Mouse (Mus musculus): ENCODE results near the gene Ptpn6. TPM values are rescaled to one million over a fixed set of nuclear protein-coding genes. Genes with fewer than 3 reads are reported as not detected.
"Not testable (repeated sequence)": the region's sequence is repeated elsewhere in the genome, so short reads cannot be mapped to it uniquely, and the experiment has no call there.

Gene Ptpn6
- total RNA-seq, 2 experiments from 2014 or later: 65.4 to 237 TPM

DNA sequence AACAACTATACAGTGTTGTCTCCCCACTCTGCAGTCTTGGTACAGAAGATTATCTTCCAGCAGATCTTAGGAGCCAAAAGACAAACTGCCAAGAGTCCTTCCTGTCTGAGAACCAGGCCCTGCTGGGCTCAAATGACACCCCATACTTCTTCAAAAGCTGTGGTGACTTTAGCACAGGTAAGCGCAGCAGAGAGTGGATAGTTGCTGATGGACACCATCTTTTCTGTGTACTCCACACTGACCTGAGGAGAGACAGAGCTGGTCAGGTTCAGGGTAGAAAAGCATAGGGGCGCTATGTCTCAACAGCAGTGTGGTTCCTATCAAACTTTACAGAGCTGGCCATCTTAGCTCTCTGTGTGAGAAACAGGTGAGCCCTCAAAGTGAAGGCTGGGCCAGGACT lies 34.1 kb downstream of the Ptpn6 start:
- no peak for ATAC-seq (replicated peaks; ENCODE audit: low FRiP score, low TSS enrichment, poor library complexity, severe bottlenecking)

DNA sequence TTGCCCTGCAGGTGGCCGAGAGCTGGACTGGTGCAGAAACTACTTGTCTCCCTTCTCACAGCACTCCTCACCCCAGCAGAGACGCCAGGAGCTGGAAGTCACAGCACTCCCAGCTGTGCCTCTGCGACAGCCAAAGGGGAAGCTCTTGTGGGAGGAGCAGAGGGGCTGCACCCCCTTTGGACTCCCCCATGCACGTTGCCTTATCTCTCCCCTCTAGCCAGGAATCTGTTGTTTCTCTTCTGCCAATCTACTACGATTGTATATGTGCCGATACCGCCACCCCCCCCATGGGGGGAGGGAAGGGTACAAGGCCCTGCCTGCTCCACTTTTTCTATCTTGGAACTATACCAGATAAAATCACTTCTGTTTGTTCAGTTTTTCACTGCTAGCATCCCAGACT lies 34.7 kb downstream of the Ptpn6 start:
- ATAC-seq (replicated peaks; ENCODE audit: low FRiP score, low TSS enrichment, poor library complexity, severe bottlenecking): no peak

DNA sequence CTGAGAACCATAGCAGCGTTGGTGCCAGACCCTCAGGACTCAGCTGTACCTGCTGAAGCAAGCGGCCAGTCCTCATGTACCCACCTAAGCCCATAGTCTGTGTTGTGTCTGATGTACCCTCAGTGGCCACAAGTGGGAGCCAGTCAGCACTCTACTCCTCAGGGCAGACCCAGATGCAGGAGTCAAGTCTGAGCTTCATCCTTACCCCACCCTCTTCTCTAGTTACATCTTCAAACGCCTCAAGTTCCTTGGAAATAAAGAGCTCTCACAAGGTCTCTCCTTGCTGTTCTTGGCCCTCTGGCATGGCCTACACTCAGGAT lies 35.8 kb downstream of the Ptpn6 start:
- peak; percentile 84 for ATAC-seq (replicated peaks; ENCODE audit: low FRiP score, low TSS enrichment, poor library complexity, severe bottlenecking)

DNA sequence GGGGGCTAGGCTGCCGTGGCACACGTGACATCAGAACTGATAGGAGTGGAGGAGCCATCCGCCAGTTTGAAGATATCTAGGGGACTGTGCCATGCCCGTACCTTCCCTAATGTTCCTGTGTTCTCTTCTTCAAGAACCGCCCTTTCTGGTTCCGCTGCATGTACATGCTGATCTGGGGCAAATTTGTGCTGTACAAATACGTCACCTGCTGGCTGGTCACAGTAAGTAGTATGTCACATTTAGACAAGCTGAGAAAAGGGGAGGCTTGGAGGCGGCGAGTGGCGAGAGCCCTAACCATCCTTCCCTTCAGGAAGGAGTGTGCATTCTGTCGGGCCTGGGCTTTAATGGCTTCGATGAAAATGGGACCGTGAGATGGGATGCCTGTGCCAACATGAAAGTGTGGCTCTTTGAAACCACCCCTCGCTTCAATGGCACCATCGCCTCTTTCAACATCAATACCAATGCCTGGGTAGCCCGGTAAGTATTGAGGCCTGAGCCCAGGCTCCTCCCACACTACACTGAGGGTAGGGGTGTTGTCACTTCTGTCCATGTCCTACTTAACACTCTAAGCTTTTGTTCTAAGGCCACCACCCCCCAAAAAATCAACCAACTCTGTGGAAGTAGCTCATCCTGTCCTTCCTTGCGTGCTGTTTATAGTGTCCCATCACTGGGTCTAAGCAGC lies 36.3 kb downstream of the Ptpn6 start:
- 0 out of 2 replicates have a peak, but pooled peaks have one; percentile 12 for ATAC-seq (replicated peaks; ENCODE audit: low FRiP score, low TSS enrichment, poor library complexity, severe bottlenecking)

DNA sequence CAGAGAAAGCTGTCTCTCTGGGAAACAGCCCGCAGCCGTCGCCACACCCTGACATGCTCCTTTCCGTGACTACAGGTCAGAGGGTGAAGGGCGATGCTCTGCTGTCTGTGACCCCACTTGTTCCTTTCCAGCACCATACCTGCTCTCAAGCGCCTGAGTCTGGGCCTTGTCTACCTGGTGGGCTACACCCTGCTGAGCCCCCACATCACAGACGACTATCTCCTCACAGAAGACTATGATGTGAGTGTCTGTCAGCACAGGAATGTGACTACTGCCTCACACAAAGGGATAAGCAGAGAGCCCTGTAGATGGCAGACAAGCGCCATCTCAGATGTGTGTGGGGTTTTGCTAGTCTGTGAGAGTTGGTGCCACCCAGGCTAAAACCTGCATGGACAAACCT lies 37.2 kb downstream of the Ptpn6 start:
- no peak for ATAC-seq (replicated peaks; ENCODE audit: low FRiP score, low TSS enrichment, poor library complexity, severe bottlenecking)

DNA sequence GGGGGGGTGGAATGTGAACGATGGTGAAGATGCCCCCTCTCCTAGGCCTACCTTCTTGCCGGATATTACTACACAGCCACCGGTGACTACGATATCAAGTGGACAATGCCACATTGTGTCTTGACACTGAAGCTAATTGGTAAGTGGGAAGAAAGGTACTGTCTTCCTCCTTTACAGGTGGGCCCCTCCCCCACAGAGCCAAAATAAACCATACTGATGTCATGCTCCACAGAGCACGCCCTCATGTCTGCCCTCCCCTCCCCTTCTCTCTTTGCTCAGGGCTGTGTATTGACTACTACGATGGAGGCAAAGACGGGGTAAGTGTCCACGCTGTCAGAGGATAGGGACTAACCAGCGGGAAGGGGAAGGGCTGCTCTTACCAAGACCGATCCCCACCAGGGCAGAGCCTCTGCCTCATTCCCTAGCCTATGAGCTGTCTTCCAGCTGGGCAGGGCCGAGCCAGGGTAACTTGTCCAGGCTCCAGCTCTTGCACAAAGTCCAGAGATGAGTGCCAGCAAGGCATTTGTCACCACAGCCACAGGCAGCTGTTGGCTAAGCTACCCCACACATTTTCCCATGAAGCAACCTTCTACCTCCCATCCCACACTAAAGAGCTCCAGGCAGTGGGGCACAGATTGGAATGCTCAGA lies 38.4 kb downstream of the Ptpn6 start:
- no peak for ATAC-seq (replicated peaks; ENCODE audit: low FRiP score, low TSS enrichment, poor library complexity, severe bottlenecking)

DNA sequence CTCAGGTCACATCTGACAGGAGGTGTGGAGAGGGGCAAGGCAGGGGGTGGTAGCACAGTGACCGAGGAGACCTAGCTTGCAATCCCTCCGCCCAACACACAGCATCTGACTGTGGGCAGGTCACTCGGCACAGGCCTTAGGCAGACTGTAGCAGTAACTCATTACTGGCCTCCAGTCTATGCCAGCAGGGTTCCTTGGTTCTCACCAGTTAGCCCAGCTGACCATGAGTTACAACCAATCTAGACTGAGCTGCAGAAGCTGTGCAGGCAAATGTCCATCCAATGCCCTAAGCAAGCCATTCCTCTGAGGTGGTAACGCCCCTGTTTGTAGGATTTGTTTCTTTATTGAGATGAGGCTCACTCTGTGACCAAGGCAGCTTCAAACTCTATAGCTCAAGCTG lies 39.1 kb downstream of the Ptpn6 start:
- no peak for ATAC-seq (replicated peaks; ENCODE audit: low FRiP score, low TSS enrichment, poor library complexity, severe bottlenecking)

DNA sequence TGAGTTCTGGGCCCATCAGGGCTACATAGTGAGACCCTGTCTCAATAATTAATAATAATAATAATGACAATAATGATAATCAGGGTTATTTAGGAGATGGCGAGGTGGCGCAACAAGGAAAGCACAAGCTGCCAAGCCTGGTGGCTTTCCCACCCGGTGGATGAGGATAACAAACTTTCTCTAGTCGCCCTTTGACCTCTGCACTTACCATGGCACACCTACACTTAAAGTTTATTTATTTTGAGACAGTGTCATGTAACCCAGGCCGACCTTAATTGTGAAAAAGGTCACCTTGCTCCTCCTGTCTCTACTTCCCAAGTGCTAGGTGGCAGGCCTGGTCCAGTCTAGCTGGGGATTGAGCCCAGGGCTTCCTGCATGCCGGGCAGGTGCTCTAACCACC lies 39.8 kb downstream of the Ptpn6 start:
- no peak for ATAC-seq (replicated peaks; ENCODE audit: low FRiP score, low TSS enrichment, poor library complexity, severe bottlenecking)

DNA sequence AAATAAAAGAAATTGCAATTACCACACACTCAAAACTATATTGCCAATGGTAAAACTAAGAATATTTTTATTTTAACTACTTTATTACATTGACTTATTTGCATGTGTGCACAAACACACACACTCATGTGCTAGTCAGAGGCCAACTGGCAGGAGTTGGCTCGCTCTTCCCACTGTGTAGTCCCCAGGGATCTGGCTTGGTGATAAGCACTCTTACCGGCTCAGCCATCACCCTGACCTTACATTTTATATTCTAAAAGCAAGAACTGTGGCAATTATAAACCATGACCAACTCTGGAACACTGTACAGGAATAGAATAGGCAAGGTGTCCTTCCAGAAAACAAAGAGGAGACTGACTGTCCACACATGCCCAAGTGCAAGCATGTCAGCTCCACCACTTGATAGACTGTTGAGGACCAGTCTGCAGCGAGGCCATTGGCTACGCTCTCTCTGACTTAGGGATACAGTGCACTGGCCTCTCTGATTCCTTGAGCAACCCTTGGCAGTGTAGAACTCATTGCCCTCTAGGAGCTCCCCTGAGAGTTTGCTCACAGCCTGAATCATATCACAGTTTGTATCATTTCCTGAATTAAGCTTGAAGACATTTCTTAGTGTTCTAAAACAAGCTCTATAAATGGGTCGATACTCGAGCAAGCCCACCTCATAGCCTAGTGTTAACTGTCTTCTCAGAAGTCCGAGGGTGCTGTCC lies 41.9 kb downstream of the Ptpn6 start:
- no peak for ATAC-seq (replicated peaks; ENCODE audit: low FRiP score, low TSS enrichment, poor library complexity, severe bottlenecking)

DNA sequence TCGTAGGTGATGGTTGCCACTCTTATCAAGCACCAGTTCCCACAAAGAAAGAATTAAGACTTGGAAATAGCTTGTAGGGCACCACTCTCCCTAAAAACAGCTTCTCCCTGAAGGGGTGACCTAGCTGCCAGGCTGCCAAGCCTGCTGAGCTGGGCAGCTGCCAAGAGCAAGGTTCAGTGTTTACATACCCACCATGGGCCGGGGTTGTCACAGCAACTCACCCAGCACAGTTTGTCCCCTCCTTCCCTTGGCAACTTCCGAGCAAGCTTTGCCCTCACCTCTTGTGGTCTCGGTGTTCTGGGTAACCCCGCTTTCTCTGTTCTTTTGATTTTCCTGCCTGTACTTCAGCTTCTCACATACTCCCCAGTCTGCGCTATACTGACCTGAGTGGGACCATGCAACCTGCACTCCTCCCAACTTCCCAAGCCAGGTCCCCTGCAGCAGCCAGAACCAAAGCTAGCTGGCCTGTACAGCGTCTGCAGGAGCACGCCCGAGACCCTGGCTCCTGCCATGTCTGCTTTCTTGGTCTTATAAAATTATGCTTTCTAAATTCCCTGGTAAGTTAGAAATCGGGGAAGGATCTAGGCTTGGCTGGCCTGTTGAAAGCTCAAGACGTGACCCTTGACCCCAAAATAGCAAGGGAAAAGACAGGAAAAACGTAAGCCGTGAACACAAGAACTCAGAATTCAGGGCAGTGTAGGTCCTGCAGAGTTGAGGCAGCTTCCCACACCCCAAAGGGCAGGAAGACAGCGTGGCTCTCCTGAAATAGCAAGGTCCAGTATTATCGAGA lies 44.2 kb downstream of the Ptpn6 start:
- peak; percentile 77 for ATAC-seq (replicated peaks; ENCODE audit: low FRiP score, low TSS enrichment, poor library complexity, severe bottlenecking)

DNA sequence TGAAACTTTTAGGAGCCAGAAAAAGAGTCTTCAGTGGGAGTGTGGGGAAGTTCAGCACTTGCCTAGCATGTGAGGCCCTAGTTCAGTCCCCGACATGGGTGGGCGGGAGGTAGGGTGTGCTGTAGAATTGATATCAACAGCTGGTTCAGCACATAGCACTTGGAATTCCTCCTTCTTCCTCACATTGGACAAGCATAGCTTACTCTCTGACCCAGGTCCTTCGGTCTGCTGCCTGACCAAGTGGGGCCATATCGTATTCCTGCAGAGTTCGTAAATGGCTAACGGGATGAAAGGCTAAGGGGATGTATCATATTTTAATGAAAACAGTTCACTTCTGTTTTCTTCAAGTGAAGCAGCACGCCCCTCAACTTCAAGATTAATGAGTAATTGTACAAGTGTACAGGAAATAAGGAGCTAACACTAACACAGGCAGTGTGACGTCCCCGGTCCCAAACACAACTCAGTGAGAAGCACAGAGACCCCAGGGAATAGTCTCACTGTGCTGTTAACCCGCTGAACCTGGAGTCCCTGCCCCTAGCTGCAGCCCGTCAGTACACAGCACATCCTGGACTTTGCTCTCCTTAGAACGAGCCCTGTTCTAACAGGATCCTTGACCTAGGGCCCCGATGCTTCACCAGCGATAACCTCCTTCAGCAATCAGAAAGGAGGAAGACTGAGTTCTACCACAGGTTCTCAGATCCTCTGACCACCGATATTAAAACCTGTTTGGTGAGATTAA lies 45.1 kb downstream of the Ptpn6 start:
- peak; percentile 35 for ATAC-seq (replicated peaks; ENCODE audit: low FRiP score, low TSS enrichment, poor library complexity, severe bottlenecking)

DNA sequence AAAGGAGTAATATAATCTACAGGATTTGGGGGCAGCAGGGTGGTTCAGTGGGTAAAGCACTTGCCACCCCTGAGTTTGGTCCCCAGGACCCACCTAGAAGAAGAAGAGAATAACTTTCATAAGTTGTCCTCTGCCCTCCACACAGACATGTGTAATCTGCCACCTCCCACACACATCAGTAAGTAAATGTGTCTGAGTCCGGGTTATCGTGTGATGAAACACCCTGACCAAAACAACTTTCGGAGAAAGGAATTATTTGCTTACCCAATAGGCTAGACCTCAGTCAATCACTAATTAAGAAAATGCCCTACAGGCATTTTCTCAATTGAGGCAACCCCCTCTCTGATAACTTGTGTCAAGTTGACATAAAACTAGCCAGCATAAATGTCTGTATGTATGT lies 48.0 kb downstream of the Ptpn6 start:
- no peak for ATAC-seq (replicated peaks; ENCODE audit: low FRiP score, low TSS enrichment, poor library complexity, severe bottlenecking)

DNA sequence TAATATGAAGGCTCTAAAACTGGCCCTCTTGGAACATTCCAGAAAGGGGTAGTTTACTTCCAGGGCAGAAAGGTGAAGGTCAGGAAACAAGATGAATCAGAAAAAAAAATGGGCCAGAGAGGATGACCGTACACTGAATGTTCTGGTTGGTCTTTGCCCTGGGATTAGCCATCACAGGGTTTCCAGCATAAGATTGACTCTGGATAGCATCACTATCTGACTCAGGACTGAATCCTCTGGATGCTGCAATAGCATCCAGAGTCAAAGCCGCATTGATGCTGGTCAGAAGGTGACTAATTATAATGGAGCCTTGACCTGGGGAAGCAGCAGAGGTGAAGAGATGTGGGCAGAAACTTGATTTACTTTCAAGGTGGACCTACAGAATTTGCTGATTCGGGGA lies 49.5 kb downstream of the Ptpn6 start:
- ATAC-seq (replicated peaks; ENCODE audit: low FRiP score, low TSS enrichment, poor library complexity, severe bottlenecking): no peak

DNA sequence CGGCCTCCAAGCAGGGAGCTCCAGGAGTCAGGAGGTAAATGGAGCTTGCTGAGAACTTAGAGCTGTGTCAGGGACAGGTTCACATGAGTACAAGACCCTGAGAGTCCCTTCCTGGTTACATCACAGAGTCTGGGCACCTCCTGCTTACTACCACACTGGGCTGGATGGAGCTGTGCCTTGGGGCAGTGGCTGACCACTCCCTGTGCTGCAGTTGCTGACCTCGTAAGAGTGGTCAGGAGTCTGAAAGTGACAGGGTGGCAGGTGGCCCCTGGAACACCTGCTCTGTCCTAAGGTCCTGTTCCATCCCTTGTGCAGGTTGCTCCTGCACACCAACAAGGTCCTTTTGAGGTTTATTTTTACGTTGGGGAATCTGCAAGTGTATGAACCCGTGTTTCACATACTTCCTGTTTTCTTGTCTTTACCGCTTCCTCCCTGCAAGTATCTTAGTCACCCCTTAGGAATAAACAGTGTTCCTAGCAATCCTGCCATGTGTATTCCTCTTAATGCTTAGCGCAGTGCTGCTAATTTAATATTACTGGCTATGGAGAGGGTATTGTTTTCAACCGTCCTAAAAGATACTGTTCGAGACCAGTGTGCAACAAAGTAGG lies 50.3 kb downstream of the Ptpn6 start:
- no peak for ATAC-seq (replicated peaks; ENCODE audit: low FRiP score, low TSS enrichment, poor library complexity, severe bottlenecking)

DNA sequence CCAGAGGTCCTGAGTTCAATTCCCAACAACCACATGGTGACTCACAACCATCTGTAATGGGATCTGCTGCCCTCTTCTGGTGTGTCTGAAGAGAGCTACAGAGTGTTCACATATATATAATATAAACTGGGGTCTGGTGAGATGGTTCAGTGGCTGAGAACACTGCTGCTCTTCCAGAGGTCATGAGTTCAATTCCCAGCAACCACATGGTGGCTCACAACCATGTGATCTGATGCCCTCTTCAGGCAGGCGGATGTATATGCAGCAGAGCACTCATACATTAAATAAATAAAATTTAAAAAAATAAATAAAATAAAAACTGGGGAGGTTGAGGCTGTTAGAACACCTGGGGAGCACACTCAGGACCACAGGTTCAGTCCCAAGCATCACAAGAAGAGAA lies 51.9 kb downstream of the Ptpn6 start:
- ATAC-seq (replicated peaks; ENCODE audit: low FRiP score, low TSS enrichment, poor library complexity, severe bottlenecking): not testable (repeated sequence)

DNA sequence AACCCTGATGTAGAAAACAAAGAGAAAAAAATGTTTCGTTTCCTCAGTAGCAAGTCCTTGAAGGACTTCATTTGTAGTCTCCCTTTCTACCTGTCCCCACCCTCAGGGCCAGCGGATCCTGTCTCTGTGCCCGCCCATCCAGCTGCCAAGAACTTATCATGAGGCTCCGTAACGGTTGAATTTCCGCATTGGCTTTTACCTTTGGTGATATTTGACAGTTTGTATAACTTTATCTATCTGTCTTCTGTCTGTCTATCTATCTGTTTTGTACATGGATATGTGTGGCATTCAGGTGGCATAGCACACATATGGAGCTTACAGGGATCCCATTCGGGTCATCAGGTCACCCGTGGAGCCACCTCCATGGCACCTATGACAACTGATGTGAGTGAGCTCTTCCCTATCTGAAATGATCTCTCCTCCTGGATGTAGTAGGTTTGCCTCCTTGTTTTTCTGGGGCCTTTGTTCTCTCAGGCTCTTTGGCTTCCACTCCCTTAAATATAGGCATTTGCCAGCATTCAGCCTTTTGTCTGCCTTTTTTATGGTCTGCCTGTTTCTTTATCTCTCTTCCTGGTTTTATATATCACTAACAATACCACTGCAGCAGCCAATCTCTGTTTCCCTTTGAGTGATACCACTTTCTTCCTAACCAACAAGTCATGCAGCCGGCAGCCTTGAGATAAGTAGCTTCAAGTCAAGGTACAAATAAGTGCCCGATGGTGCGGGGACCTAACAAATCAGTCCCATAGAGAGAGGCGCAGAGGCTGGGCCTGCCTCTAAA lies 52.7 kb downstream of the Ptpn6 start:
- ATAC-seq (replicated peaks; ENCODE audit: low FRiP score, low TSS enrichment, poor library complexity, severe bottlenecking): peak; percentile 87

DNA sequence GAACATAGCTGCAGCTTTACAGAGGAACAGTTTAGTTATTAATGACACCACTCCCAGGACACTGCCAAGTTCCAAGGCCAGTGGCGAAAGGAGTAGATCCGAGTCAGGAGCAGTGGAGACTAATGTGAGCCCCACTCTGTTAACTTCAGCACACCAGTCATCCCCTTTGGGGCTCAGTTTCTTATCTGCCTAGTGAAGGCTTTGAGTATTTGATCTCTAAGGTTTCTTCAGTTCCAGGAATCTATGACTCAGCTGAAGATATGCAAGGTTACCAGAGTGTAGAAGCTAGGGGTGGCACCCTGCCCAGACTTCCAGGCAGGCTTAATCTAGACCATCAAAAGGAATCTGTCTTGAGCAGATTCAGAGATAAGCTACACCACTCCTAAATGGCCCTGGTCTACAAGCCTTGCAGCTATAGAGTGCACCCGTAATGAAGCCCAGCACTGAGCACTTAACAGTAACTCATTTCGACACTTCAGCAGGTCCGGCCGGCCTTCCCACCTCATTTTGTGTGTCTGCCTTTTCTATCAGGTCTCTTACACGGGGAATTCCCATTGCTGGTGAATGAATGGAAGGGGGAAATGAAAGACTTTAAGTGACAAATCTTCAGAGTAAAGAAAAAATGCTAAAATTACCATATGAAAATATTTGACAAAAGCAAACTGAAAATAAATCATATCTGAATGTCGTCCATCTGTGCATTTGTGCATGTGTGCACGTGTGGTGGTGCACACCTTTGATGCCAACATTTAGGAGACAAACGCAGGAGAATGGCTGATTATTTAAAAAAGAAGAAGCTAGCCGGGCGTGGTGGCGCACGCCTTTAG lies 54.7 kb downstream of the Ptpn6 start:
- peak; percentile 61 for ATAC-seq (replicated peaks; ENCODE audit: low FRiP score, low TSS enrichment, poor library complexity, severe bottlenecking)

DNA sequence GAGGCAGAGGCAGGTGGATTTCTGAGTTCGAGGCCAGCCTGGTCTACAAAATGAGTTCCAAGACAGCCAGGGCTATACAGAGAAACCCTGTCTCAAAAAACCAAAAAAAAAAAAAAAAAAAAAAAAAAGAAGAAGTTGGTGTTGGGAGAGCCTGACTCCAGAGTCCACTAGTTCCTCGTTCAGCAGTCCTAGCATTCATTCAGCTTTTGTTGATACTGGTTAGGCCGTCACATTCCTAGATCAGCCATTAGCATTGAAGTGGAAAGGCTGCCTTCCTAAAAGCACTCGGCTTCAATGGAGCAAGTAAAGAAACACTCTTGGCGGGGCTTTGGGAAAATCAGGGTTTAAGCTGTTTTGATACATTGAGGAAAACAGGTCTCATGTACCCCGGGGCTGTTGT lies 56.2 kb downstream of the Ptpn6 start:
- not testable (repeated sequence) for ATAC-seq (replicated peaks; ENCODE audit: low FRiP score, low TSS enrichment, poor library complexity, severe bottlenecking)
